Mouse (Mus musculus) megakaryocyte, embryonic 14.5 days (primary cell): ENCODE results near the gene Spg21. TPM values are rescaled to one million over a fixed set of nuclear protein-coding genes. Genes with fewer than 3 reads are reported as not detected.

Experiments
- H3K27me3 ChIP-seq: replicated peaks from 2 replicates; pipeline ENCODE3; 2012; ENCODE audit warnings: inconsistent platforms
- H3K36me3 ChIP-seq: replicated peaks from 2 replicates; pipeline ENCODE3; 2012; ENCODE audit warnings: low read length, inconsistent platforms, mixed read lengths
- H3K4me1 ChIP-seq: 2 replicates; pipeline ENCODE4 v1.6.1; 2012; ENCODE audit warnings: inconsistent platforms
- H3K4me3 ChIP-seq: replicated peaks from 2 replicates; pipeline ENCODE3; 2012; ENCODE audit warnings: moderate library complexity, mild to moderate bottlenecking, inconsistent platforms
- H3K9me3 ChIP-seq: 2 replicates; pipeline ENCODE4 v1.6.1; 2012; ENCODE audit warnings: inconsistent platforms
- FLI1 ChIP-seq: IDR thresholded peaks from 2 replicates; pipeline ENCODE4 v1.6.1; 2012; ENCODE audit warnings: low read length, inconsistent platforms, mixed read lengths
- GATA1 ChIP-seq: IDR thresholded peaks from 3 replicates; pipeline ENCODE4 v1.6.1; 2012; ENCODE audit warnings: mixed read lengths, low read length, inconsistent platforms, borderline replicate concordance
- polyA plus RNA-seq: library from polyadenylated mRNA; stranded (reverse); fragments of >175 nt; gene quantifications from 2 replicates; pipeline ENCODE4 v1.2.3, GENCODE M21; 2012; ENCODE audit warnings: low replicate concordance; ENCODE audit not compliant: insufficient read depth

The Spg21 gene
- polyA plus RNA-seq, 1 experiment, result 10.3 TPM

DNA sequence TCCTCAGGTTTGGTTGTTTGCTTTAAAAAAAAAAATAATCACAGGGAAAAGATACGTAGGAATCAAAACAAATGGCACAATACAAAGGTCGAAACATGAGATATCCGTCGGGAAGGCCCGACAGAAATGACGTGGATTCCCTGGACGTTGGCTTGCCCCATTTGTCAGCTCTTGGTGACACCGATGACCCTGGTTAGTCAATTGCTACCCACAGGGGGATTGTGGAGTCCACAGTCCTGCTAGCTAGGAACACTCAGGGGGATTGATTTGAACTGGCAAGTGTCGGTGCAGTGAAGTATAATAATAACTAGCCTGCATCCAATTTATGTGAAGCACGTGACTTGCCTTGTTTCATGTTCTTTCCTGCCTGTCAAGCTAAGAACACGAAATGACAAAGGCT is 6.9 kb downstream of the Spg21 start:
- Histone ChIP-seq H3K36me3 (peaks cover 61% of the 10 kb centered on the region), H3K4me1 (no peaks in the 10 kb centered on the region; the same call in 1 of the 2 replicates), H3K9me3 (peaks cover 3% of the 10 kb centered on the region; the same call in 1 of the 2 replicates), H3K4me3 (no peak overlapping the region), H3K27me3 (no peaks in the 10 kb centered on the region)
- TF ChIP-seq GATA1 (no peak), FLI1 (no peak)

DNA sequence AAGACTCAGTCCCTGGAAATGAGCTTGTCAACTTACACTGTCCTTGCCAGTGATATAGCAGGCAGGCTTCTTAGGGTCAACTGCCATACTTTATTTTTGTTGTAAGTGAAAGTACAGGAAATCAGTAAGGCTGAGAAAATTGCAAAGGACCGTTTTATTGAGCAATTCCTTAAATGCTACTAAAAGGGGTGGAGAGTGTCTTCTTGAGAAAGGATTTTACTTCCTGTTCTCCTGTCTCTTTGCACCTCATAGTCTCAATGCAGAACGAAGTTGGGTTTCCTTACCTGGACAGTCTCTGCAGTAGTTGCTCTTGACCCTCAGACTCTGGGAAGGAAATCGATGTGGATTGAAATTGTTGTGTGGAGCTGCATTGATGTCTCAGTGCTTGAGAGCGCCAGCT is 12.0 kb downstream of the Spg21 start:
- no peaks in the 10 kb centered on the region for H3K9me3 ChIP-seq
- no peak overlapping the region for H3K4me3 ChIP-seq
- TF ChIP-seq FLI1, result no peak
- TF ChIP-seq GATA1, result no peak
- peaks cover 87% of the 10 kb centered on the region for H3K36me3 ChIP-seq
- H3K4me1 ChIP-seq, result peaks cover 15% of the 10 kb centered on the region
- no peaks in the 10 kb centered on the region for H3K27me3 ChIP-seq

DNA sequence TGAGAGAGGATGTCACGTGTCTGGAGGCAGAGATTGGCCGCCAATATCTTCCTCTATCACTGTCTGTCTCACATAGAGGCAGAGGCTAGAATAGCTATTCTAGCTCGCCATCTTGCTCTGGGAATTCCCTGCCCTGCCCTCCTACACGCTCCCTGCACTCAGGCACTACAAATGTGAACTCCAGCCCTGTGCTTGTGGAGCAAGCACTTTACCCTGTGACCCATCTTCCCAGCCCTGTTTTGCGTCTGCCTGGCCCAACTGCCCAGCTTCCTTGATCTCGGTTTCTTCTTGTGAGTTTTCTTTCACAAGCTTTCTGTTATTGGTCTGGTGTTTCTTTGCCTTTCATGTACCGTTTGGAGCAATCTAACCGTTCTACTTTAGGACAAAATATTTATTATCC is 18.4 kb downstream of the Spg21 start:
- peaks cover 94% of the 10 kb centered on the region for H3K36me3 ChIP-seq
- H3K4me1 ChIP-seq, result peaks cover 13% of the 10 kb centered on the region
- no peak overlapping the region for H3K4me3 ChIP-seq
- TF ChIP-seq FLI1, result no peak
- no peak for TF ChIP-seq GATA1
- H3K9me3 ChIP-seq, result no peaks in the 10 kb centered on the region
- H3K27me3 ChIP-seq, result no peaks in the 10 kb centered on the region

DNA sequence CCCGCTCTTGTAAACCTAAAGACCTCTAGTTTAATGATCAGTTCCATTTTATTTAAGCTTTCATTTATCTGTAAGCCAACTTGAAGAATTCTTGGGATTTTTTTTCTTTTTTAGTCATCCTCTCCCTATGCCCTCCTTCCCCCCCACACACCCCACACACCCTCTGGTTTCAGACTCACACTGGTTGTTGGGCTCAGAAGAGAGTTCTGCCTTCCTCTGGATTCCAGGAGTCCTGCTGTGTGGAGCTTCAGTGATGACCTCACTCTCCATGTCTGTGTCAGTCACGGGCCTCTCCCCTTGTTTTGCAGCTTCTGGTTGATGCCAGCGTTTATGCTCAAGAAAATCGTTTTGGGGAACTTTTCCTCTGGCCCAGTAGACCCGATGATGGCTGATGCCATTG is 19.3 kb downstream of the Spg21 start:
- Histone ChIP-seq H3K4me1 (peaks cover 4% of the 10 kb centered on the region), H3K36me3 (peaks cover 94% of the 10 kb centered on the region), H3K27me3 (no peaks in the 10 kb centered on the region), H3K4me3 (no peak overlapping the region), H3K9me3 (no peaks in the 10 kb centered on the region)
- TF ChIP-seq FLI1 (no peak), GATA1 (no peak)

GRCm38 (mm10) chr9:65491476-65491875 is 30.7 kb downstream of the Spg21 start:
- no peak for TF ChIP-seq FLI1
- no peak for TF ChIP-seq GATA1

GRCm38 (mm10) chr9:65492351-65492750 is 31.6 kb downstream of the Spg21 start:
- no peak for TF ChIP-seq FLI1
- TF ChIP-seq GATA1, result no peak
- H3K9me3 ChIP-seq, result peaks cover 10% of the 10 kb centered on the region; the same call in 1 of the 2 replicates
- peaks cover 26% of the 10 kb centered on the region for H3K36me3 ChIP-seq
- H3K4me3 ChIP-seq, result no peak overlapping the region
- peaks cover 9% of the 10 kb centered on the region for H3K4me1 ChIP-seq
- peaks cover 14% of the 10 kb centered on the region for H3K27me3 ChIP-seq

More at GRCm38 (mm10) chr9:65491476-65491875, 30.7 kb downstream of the Spg21 start:
- H3K36me3 ChIP-seq, result peaks cover 30% of the 10 kb centered on the region
- H3K9me3 ChIP-seq, result peaks cover 10% of the 10 kb centered on the region; the same call in 1 of the 2 replicates
- peaks cover 9% of the 10 kb centered on the region for H3K4me1 ChIP-seq
- H3K27me3 ChIP-seq, result peaks cover 10% of the 10 kb centered on the region
- H3K4me3 ChIP-seq, result no peak overlapping the region

DNA sequence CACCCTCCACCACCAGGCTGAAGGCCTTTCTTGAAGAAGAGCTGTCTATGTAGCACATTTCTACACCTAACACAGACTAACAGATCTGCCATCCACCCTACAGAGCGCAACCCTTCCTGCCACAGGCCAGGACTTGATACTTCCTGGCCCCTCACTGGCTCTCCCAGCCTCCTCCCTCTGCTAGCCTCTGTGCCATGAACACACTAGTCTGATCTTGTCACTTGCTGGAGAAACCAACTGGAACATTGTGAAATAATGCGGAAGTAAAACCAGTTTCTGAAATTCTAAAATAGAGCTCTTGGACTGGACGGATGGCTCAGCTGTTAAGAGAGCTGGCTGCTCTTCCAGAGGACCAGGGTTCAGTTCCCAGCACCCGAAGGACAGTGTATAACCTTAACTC is 32.1 kb downstream of the Spg21 start:
- H3K36me3 ChIP-seq, result peaks cover 21% of the 10 kb centered on the region
- peaks cover 10% of the 10 kb centered on the region; the same call in 1 of the 2 replicates for H3K9me3 ChIP-seq
- TF ChIP-seq GATA1 (no peak), FLI1 (no peak)
- H3K4me3 ChIP-seq, result no peak overlapping the region
- H3K27me3 ChIP-seq, result peaks cover 14% of the 10 kb centered on the region
- peaks cover 9% of the 10 kb centered on the region for H3K4me1 ChIP-seq

- peaks cover 37% of the 10 kb centered on the region for H3K27me3 ChIP-seq
- TF ChIP-seq FLI1 (no peak), GATA1 (no peak)
- peaks cover 60% of the 10 kb centered on the region for H3K36me3 ChIP-seq
- H3K4me3 ChIP-seq, result no peak overlapping the region
- H3K4me1 ChIP-seq, result peaks cover 17% of the 10 kb centered on the region
- H3K9me3 ChIP-seq, result no peaks in the 10 kb centered on the region
Observed at GRCm38 (mm10) chr9:65502146-65502545, 41.4 kb downstream of the Spg21 start.

- TF ChIP-seq FLI1 (no peak), GATA1 (no peak)
- H3K9me3 ChIP-seq, result no peaks in the 10 kb centered on the region
- H3K27me3 ChIP-seq, result peaks cover 43% of the 10 kb centered on the region
- peaks cover 65% of the 10 kb centered on the region for H3K36me3 ChIP-seq
- H3K4me1 ChIP-seq, result peaks cover 17% of the 10 kb centered on the region
- H3K4me3 ChIP-seq, result no peak overlapping the region
Observed at GRCm38 (mm10) chr9:65502721-65503505, 42.2 kb downstream of the Spg21 start.

DNA sequence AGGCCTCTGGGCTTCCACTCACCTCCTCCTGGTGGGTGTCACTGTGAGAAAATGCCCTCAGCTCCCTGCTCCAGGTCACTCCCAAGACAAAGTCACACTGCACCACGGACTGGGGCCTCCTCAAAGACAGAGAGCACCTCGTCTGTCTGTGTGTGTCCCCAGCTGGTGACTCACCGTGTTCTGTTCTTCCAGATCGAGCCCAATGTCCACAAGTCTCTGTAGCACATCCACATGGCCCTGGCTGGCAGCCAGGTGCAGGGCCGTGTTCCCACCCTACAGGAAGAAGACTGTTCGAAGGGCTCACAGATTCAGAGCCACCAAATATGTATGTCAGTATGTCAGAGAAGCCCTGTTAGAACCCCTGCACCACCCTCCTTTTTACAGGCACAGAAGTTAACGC is 47.7 kb downstream of the Spg21 start:
- H3K4me1 ChIP-seq, result peaks cover 4% of the 10 kb centered on the region; the same call in 1 of the 2 replicates
- no peak overlapping the region for H3K4me3 ChIP-seq
- TF ChIP-seq FLI1 (no peak), GATA1 (no peak)
- H3K27me3 ChIP-seq, result peaks cover 71% of the 10 kb centered on the region
- no peaks in the 10 kb centered on the region for H3K9me3 ChIP-seq
- H3K36me3 ChIP-seq, result peaks cover 72% of the 10 kb centered on the region

DNA sequence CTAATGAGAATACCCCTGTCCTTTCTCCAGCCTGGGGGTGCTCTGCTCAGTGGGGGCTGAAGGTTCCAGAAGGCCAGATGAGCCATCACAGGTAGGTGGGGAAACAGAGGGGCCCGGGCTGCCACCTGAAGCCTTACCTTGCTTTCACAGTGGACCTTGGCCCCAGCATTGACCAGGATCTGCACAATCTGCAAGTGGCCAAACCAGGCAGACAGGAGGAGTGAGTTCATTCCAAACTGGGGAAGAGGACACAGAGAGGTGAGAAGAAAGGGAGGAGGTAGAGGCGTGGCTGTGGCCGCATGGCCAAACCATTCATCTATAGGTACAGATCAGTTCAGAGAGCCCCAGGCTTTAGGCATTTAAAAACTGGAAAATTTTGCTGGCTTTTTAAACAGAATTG is 51.8 kb downstream of the Spg21 start:
- Histone ChIP-seq H3K9me3 (no peaks in the 10 kb centered on the region), H3K4me3 (no peak overlapping the region), H3K36me3 (peaks cover 56% of the 10 kb centered on the region), H3K4me1 (peaks cover 16% of the 10 kb centered on the region), H3K27me3 (peaks cover 73% of the 10 kb centered on the region)
- TF ChIP-seq FLI1 (no peak), GATA1 (no peak)
